Mouse (Mus musculus) liver, adult 2 months (tissue): ENCODE data around the gene Acer3.

Source experiments
- CTCF ChIP-seq: fragments of 200-500 bp; IDR thresholded peaks from 2 replicates; pipeline ENCODE4 v1.5.1; 2011; ENCODE audit warnings: low read depth, low read length, control low read depth
- POLR2A ChIP-seq: fragments of 200-500 bp; IDR thresholded peaks from 2 replicates; pipeline ENCODE4 v1.6.1; 2011; ENCODE audit warnings: low read length, control low read depth; ENCODE audit not compliant: insufficient read depth; ENCODE audit errors: extremely low read depth

DNA sequence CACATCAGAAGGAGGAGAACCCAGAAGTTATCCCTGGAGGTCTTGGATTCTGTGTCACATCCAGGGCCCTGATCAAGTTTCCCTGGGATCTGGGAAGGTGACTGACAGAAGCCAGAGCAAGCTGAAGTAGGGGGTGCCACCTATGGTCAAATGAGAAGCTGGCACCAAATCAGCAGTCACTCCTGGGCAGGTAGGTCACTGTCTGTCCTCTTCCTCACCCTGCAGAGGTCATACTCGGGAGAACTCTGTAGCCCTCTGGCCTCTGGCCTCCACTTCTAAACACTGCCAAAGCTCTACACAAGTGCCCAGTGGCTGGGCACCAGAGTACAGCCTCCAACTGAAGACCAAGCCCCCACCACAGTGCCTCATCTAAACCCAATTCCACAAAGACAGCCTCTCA, 37.0 kb upstream of the Acer3 start:
- TF ChIP-seq POLR2A (no peak), CTCF (no peak)
